Mouse (Mus musculus): ENCODE measurements around the gene Acsl5.
A peak's percentile ranks its signal among the peaks of the same experiment; 100 is the strongest.

Acsl5 gene

DNA sequence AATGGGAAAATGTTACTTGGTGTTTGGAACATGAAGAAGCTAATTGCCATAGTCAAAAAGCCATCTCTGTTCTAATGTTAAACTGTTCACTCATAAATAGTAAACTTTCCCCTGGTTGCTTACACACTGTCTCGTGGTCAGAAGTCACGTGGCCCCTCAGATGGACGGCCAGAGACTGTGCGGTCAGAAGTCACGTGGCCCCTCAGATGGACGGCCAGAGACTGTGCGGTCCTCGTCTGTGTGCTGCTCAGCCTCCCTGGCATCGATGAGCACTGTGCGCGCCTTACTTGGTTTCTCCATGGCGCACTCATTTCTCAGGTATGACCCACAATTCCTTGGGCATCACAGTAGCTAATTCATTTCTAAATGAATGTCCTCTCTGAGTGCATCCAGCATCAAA lies 84.7 kb downstream of the Acsl5 start:
- no peak for DNase-seq

DNA sequence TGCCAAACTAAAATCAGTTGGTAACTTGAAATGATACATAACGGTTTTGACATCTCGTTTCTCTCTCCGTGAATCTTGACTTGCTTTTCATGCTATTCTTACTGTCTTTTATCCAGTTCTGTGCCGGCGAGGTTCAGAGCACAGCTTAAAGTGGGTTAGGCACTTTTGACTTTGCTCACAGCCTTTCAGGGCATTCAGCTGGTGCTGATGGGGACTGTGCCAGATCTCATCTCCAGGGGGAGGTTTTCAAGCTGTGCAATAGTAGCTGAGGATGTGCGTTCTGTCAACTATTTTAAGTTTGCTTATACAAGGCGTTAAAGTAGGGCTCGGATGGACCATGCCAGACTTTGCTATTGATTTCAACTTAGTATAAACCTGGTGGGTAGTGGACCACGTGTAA lies 85.3 kb downstream of the Acsl5 start:
- DNase-seq, result no peak

DNA sequence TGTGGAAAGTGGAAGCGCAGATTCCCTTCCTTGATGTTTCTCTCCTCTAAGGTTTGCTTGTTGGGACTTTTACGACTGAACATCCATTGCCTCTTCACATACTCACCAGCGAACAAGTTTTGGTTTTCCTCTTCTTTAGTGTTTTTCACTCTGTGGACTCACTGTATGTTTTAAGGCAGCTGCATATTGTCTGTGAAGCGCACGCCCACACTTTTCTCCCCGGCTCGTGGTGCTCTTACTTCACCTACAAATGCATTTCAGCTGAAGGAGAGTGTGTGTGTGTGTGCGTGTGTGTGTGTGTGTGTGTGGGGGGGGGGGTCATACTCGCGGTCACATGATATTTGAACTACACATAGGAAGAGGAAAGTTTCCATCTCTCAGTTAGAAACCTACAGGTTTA lies 85.9 kb downstream of the Acsl5 start:
- DNase-seq, result peak; percentile 34

DNA sequence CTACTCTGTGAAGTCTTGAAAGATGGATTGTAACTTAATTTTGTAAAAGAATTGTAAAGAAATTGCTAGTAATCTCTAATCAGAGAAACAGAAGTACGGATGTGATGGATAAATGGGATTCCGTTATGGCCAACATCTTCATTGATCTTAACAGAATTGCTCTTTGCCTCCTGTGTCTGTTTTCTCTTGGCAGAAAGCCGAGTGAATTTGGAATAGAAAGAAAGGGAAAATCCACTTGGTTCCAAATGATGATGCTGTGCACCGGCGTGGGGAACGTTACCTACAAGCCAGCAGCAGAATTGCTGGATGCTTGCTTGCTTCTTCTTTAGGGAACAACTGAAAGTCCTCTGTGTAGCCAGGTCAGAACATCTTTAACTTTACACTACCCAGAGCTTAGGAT lies 88.8 kb downstream of the Acsl5 start:
- no peak for DNase-seq

DNA sequence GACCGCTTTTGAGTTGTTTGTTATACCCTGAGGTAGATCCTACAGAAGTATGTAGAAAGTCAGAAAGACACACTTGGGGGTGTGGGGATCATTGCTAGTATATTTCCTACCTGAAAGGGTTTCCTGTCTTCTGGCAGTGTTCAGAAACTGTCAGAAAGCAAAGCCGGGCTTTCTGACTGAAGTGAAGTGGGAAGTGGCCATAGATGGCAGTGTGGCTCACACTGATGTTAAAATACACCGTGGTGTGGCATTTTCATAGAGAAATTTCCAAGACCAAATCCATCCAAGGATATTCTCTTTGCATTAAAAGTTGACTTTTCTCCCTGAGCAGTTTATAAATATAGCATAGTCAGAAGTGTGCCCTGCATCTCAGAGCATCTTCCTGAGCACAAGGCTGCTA lies 89.6 kb downstream of the Acsl5 start:
- DNase-seq, result no peak

DNA sequence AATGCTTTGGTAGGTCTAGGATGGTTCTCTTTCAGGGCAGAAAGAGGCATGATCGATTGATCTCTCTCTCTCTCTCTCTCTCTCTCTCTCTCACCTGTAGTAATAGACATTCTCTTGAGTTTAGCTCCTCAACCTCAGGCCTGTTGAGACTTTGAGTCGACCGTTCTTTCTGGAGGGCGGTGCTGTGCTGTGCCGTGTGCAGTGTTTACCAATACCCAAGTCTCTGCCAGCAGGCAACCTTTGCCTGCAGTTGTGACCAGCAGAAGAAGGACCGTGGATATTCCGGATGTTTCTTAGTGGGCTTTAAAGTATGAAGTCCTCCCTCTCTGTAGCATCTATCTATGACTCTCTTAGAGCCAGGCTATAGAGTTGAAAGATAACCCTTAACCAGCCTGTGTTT lies 90.7 kb downstream of the Acsl5 start:
- DNase-seq, result no peak

DNA sequence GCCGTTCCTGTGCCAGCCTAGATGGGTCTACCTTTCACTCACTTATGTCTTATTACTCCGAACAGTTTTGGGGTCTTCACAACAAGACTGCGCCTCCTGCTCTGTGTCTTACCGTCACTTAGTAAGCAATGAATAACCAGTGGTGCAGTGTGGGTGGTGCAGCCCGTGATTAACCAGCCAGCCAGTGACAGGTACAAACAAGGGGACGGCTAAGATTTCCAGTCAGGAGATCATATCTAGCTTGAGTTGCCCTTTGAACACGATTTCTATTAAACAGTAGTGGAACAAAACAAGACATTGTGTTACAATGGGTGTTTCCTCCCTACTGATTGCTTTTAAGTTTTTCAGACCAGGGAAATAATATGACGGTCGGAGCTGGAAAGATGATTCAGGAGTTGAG lies 91.5 kb downstream of the Acsl5 start:
- no peak for DNase-seq
